Mouse (Mus musculus): ENCODE measurements around the gene Dop1b. TPM values are rescaled to one million over a fixed set of nuclear protein-coding genes. Genes with fewer than 3 reads are reported as not detected.
A peak's percentile ranks its signal among the peaks of the same experiment; 100 is the strongest.
"Not testable (repeated sequence)": the region's sequence is repeated elsewhere in the genome, so short reads cannot be mapped to it uniquely, and the experiment has no call there.

The Dop1b gene
- total RNA-seq, 2 experiments from 2014 or later: 17.6 to 21.8 TPM

DNA sequence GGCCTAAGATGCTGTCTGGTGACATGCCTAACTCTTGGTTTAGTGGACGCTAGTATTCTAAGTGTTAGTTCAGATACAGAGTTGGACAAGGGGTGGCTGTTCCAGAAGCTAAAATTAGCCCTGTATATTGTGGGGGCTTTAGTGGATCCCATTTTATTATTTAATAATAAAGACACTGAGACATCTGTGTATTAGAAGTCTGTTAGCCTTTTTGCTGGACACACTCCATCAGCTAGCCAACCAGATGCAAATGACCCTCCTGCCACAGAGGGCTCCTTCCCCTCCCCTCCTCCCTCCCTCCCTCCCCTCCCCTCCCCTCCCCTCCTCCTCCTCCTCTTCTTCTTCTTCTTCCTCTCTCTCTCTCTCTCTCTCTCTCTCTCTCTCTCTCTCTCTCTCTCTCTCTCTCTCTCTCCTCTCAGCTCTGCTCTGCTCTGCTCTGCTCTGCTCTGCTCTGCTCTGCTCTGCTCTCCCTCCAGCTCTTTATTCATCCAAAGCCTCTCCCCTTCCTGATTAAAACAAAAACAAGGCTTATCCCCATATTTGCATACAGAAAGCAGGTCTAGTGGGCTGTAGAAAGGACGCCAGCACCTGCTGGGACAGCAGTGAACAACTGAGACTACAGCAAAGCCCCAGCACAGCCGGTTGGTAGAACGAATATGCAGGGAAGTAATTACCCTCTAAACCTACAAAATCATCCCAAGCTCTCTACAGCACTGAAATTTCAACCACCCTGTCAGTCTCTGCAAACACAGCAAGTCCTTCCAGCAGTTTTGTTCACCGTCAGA lies 78.5 kb downstream of the Dop1b start:
- DNase-seq (ENCODE audit: low spot score in 2 of 2): no peak

DNA sequence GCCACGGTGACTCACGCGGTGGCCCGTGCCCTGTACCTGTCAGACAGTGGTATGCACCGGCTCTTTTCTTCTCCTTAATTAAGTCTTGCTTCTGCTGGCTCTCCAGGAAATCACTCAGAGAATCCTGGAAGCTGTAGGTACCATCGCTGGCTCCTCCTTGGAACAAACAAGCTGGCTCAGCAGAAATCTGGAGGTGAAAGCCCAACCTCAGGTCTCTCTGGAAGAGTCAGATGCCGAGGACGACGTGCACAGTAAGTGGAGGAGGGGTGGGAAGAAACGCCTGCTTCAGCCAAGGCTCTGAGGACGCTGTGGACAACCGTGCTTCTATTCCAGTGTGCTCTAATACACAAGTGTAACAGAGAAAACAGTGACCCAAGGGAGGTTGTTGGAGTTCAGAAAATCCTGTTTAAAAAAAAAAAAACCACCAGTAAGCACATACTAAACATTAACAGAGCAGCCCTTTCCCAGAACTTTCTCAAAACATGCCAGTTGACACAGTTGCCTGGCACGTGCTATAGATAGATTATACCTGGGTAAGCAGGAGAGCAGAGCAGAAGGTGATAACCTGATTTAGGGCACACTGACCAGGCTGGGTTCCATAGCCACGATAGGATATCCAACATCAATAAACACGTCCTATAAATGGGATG lies 81.4 kb downstream of the Dop1b start:
- DNase-seq (ENCODE audit: low spot score in 2 of 2): no peak

DNA sequence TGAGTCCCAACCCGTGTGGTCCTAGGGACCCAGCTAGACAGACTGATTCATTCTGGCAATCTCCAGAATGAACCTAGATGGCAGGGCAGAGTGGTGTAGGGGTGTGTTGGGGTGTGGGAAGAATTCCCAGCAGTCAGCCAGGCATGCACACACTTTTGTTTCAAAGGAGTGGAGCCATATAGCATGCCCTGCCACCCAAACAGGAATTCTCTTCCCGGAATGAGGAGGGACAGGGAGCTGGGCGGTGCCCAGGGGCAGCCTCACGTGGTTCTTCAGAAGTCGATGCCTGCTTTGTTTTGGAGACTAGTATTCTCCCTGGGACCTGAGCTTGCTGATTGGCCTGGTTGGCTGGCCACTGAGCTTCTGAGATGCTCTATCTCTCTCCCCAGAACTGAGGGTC lies 83.1 kb downstream of the Dop1b start:
- no peak for DNase-seq (ENCODE audit: low spot score in 2 of 2)

DNA sequence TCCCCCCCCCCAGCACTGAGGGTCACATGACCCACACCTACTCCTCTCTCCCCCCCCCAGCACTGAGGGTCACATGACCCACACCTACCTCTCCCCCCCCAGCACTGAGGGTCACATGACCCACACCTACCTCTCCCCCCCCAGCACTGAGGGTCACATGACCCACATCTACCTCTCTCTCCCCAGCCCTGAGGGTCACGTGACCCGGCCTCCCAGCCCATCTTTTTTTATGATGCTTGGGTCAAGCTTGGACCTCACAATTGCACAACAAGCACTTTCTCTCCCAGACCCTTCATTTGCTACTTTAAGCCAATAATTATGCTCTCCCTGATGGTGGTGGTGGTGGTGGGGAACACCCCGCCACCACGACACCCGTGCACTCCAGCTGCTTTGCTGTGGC lies 83.7 kb downstream of the Dop1b start:
- no peak for DNase-seq (ENCODE audit: low spot score in 2 of 2)

DNA sequence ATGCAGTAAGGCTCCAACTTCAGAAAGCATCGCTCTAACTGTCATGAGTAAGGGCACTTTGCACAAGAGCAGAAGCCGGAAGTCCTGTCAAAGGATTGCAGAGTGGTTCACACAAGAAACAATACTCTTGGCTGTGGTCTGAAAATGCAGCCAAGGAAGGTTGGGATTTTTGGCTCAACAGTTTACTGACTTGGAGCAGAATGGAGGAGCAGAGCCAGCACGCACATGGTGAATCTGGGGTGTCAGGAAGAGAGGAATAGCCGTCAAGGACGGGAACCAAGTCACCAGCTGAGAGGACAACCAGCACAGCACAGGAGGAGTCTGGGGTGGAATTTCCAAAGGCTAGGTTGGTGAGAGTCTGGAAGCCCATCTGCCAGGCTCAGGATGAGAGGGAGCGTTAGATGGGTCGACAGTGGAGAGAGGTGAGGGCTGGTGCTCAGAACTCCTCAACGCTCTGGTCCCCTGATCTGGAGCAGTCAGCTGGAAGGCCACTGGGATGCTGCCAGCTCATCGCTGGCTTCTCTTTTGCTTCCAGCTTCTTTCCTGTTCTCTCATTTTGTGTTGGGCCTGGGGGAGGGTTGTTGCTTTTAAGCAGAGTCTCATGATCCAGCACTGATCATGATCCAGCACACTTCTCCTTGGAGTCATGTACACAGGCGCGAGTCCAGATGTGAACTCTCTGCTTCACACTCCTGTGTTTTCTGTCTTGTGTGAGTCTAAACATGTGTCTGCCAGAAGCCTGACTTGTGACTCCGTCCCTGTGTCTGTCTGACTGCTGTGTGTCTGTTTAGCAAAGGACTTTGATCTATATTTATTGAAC lies 85.5 kb downstream of the Dop1b start:
- DNase-seq (ENCODE audit: low spot score in 2 of 2): no peak

DNA sequence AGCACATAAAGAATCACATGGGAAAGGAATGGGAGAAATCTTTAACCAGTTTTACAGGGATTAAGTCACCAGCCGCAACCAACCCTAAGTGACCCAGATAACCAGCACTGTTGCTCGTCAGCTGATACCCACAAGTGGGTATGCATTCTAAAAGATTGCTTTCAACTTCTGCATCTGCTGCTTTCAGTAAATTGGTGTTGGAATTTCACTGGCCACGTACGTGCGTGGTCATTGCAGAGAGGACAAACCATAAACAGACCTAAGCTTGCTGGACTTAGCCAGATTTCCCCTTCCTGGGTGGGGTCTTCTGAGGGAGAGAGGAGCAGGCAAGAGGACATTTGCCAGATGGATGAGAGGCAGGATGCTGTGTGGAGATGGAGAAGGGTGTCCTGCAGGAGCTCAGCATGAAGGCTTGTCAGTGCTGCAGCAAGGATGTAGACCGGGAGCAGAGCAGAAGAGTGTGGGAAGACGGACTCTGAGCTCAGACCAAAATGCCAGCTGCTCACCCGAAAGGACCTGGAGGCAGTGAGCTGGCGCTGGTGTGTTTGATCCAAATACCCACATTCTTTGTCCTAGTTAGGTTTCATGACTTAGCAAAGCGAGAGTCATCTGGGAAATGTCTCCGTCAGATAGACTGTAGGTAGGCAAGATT lies 86.3 kb downstream of the Dop1b start:
- no peak for DNase-seq (ENCODE audit: low spot score in 2 of 2)

DNA sequence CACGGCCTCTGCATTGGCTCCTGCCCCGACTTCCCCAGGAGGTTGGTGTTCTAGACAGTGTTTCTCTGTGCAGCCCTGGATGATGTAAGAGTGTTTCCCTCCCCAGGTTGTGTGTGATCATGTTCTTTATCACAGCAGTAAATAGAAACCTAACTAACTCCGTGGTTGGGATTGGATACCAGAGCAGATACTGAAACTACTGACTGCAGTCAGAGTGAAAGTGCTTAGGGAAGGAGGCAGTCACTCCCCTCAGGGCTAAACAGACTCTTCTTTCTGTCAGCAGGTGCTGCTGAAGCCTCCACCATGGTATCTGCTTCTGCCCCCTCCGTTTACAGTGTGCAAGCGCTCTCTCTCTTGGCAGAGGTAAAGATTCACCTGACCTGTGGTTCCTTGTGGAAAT lies 86.9 kb downstream of the Dop1b start:
- no peak for DNase-seq (ENCODE audit: low spot score in 2 of 2)

DNA sequence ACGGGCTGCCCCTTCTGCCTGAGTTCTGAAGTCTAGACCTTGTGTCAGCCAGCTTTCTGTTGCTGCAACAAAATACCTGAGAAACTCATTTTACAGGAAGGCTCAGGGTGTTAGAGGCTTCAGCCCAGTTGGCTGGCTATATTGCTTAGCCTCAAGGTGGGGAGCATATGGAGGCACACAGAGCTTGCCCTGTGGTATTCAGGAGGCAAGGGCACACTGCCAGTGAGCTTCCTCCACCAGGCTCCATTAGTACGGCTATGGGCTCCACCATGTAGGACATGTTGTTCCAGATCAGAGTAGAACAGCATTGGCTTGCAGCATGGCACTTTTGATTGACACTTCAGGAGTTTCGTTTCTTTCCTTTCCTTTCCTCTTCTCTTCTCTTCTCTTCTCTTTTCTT lies 87.4 kb downstream of the Dop1b start:
- DNase-seq (ENCODE audit: low spot score in 2 of 2): no peak

DNA sequence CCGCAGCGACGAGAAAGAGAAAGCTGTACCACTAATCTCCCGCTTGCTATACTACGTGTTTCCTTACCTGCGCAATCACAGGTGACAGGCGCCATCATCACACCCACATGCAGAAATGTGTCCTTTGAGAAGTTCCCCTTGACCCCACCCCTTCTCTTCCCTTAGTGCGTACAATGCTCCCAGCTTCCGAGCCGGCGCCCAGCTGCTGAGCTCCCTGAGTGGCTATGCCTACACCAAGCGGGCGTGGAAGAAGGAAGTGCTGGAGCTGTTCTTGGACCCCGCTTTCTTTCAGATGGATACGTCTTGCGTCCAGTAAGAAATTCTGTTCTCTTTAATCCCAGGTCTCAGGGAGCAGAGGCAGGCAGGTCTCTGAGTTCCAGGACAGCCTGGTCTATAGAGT lies 88.2 kb downstream of the Dop1b start:
- DNase-seq (ENCODE audit: low spot score in 2 of 2): no peak

DNA sequence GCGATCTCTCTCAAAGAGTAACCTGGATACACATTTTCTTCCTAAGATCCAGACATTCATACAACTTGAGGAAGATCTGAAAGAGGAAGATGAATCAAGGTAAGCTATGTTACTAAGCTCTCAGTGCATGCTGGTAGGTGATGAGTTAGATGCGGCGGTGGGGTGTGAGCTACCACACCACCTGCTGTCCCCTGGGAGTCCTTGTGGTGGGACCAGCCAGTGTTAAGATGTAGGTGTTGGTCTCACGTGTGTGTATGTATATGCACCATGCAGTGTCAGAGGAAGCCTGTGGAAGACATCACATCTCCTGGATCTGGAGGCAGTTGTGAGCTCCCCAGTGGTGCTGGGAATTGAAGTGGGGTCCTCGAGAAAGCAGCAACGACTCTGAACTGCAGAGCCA lies 95.5 kb downstream of the Dop1b start:
- no peak for DNase-seq (ENCODE audit: low spot score in 2 of 2)

DNA sequence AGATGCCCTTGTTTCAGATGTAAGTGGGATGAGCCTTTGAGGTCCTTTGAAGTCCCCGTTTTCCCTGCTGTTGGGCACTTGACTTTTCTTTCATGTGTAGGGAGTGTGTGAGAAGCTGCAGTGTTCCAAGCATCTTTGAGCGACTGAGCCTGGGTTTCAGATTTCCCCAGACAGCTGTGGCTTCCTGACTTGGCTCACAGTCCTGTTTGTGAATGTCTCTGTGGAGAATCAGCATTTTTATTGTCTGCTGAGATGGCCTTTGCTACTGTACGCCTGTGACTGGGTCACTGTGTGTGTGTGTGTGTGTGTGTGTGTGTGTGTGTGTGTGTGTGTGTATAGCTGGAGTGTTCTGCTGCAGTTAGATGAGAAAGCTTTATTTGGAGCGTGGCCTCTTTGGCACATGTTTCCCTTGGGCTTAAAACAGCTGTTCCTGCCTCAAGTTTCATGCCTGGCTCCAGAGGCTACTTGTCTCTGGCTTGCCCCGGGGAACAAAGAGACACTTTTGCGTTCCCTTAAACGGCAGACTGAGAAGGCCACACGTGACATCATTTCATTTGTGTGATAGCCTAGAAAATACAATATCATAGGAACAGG lies 96.4 kb downstream of the Dop1b start:
- no peak for DNase-seq (ENCODE audit: low spot score in 2 of 2)

DNA sequence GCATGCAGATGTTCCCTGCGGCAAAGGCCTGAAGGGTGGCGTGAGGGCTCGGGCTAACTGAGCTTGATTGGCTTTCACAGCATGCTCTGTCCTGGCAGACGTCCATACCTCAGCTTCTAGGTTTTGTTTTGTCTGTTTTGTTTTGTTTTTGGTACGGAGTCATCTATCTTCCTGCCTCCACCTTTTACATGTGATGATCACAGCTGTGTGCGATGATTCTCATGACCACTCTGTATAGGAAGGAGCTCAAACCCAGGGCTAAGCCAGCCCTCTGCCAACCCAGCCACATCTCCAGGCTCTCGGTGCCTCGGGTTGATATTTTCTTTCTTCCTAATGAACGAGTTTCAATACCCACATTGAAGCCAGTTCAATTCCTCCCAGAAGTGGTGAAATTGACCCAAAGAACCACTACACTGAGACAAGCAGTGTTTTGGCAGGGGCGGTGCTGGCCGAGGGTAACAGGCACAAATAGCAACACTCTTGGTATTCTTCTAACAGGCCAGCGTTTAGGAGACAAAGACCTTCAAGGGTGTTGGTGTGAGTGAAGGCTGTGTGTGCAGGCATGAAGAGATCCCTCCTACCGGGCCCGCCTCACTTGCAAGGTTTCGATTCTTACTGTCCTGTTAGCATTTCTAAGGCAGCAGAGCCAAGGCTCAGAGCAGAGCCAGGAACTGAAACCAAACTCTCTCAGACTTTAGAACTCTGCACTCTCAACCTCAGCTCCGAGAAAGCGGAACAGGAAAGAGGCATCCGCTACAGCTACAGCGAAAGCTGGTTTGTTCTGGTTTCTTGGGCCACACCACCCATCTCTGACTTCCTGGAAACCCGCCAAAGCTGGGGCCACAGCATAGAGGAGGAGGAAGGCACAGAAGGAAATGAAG lies 104.4 kb downstream of the Dop1b start:
- DNase-seq (ENCODE audit: low spot score in 2 of 2): peak; percentile 36 to 55

DNA sequence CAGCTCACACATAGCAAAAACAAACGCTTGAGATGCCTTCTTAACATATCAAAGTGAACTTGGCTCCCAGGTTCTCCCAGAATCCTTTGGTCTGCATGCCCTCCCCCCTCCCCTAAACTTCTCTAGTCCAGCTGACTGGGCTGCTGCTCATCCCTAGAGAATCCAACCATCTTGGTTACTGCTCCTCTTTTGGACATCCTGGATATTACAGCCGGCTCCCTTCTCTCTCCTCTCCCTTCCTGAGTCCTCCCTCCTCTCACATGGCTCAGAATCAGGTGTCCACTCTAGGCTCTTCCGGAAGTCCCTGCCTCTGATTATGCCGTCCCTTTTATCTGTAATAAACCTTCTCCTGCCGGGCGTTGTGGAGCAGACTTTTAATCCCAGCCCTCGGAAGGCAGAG lies 105.2 kb downstream of the Dop1b start:
- DNase-seq (ENCODE audit: low spot score in 2 of 2): no peak

DNA sequence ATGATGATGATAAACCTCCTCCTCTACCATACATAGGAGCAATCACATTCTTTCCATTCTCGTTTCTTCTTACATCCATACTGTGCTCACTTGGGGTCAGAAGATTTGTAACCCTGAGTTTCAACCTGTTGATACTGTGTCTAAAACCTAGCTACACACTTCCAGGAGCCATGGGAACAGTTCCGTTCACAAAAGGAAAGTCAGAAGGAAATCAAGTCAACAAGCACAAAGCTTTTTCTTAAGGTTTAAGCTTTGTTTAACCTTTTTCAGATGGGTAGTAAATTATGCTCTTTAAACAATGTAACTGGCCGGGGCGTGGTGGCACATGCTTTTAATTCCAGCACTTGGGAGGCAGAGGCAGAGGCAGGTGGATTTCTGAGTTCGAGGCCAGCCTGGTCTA lies 105.7 kb downstream of the Dop1b start:
- DNase-seq (ENCODE audit: low spot score in 2 of 2): no peak

DNA sequence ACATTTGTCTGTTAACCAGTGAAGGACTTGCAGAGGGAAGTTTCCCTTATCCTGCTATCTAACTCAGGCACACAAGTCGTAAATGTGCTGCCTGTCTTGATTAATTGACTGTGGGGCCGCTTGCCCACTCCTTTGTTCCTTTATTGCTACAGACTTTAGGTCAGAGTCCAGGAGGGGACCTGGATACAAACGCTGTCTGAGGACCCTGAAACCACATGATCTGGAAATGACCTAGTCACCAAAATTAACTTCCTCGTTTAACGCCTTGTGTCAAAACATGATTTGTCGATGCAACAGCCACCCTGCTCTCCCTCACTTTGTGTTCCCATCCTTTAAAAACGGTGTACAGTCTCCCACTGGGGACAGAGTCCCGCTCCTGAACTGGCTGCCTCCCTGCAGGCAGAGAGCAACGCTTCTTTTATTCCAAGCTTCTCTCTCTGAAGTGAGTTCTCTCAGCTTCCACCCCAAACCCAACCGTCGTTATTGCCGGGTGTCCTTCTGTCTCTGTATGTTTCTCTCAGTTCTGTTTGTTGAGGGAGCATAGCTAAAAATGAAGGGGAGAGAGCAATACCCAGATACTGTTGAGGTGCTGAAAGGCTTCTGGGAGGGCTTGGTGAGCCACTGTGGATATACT lies 107.1 kb downstream of the Dop1b start:
- no peak for DNase-seq (ENCODE audit: low spot score in 2 of 2)

DNA sequence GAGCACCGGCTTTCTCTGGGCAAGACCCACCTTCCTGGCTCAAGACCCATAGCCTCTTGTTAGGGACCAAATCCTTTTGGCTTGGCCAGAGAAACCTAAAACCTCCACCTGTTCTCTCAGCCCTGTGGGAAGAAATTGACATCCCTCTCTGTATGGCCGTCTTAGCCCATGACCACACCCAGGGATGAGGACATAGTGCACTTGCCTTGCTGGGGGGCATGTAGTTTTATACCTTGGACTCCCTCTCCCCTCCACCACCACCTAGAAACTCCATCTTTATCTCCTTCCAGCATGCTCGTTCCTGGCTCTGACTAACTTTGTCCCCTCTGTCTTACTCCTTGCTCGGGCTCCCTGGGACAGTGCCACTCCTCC lies 107.6 kb downstream of the Dop1b start:
- no peak for DNase-seq (ENCODE audit: low spot score in 2 of 2)

DNA sequence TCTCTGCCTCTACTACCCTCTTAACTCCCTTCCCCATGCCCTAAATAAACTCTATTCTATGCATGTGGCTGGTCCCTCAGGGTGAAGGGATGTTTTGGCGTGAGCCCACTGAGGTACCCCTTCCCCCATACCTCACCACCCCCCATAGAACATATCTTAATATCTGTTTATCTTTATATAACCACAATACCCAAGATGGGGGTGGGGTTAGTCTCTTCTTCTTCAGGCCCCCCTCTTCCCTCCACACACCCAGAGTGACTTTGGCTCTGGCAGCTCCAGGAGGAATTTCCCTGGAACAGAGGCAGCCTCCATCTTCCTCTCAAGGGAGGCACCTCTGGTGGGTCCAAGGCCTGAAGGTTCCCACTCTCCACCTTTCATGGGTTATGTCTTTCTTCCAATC lies 108.3 kb downstream of the Dop1b start:
- no peak for DNase-seq (ENCODE audit: low spot score in 2 of 2)

DNA sequence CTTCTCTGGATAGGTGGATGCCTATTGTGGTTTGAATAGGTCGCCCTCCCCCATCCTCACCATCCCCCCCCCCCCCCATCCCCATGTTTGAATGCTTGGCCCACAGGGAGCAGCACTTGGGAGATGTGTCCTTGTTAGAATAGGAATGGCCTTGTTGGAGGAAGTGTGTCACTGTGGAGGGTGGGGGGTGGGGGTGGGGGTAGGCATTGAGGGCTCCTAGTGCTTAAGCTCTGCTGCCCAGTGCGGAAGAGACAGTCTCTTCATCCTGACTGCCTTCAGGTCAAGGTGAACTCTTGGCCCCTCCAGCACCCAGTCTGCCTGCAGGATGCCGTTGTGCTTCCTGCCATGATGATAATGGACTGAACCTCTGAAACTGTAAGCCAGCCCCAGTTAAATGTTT lies 110.0 kb downstream of the Dop1b start:
- DNase-seq (ENCODE audit: low spot score in 2 of 2): no peak

DNA sequence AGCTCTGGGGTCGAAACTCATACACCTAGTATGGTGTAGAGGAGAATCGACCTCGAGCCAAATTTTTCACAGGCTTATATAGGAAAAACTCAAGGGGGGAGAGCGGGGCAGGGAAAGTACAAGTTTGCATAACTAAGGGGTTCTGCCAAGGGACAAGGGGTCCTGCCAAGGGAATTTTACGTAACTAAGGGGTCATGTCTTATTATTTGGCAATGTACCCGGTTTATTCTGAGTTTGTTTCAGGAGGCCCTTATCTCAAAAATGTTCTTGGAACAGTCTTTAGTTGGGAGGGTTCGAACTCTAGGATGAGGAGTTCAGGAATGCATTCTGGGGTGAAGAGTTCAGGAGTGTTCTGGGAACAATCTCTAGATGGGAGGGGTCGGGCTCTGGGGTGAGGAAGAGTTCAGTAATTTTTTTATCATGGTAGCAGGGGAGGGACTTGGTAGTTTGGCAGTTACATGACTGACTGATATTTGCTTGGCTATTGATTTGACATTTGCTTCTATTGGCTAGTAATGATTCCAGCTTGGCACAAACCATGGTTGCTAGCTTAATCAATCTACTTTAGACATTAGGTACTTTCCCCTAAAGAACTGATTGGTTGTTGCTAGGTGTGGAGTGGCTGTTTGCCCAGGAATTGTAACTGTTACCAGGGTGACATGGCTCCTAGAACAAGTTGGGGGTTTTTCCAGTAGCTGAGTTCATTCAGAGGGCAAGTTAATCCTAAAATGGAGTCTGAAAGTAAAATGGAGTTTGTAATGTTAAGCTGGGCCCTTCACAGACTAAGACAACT lies 110.9 kb downstream of the Dop1b start:
- not testable (repeated sequence) for DNase-seq (ENCODE audit: low spot score in 2 of 2)

All from adrenal gland, adult 18-20 months (tissue).